Mouse (Mus musculus): ENCODE data around the gene Marveld1.

Marveld1 gene

GRCm38 (mm10) chr19:42141998-42142397 lies 5.2 kb upstream of the Marveld1 start:
- DNase-seq, result no peak

- no peak for DNase-seq
These were observed 4.4 kb upstream of the Marveld1 start for GRCm38 (mm10) chr19:42142757-42143156.

- DNase-seq, result no peak
These were observed 3.1 kb upstream of the Marveld1 start for GRCm38 (mm10) chr19:42144067-42144466.

- DNase-seq, result peak; percentile 90 to 96
These were observed 2.5 kb upstream of the Marveld1 start for GRCm38 (mm10) chr19:42144541-42145167.

GRCm38 (mm10) chr19:42145210-42145609 lies 2.0 kb upstream of the Marveld1 start:
- DNase-seq, result no peak

GRCm38 (mm10) chr19:42145731-42146130 lies 1.5 kb upstream of the Marveld1 start:
- DNase-seq, result no peak

- peak; percentile 26 to 54 for DNase-seq
These were observed 757 bp upstream of the Marveld1 start for GRCm38 (mm10) chr19:42146276-42147010.

- DNase-seq, result peak; percentile 62 to 75
These were observed 769 bp downstream of the Marveld1 start for GRCm38 (mm10) chr19:42147769-42148568.

GRCm38 (mm10) chr19:42148569-42148860 lies 1.3 kb downstream of the Marveld1 start:
- no peak for DNase-seq

GRCm38 (mm10) chr19:42151990-42152389 lies 4.8 kb downstream of the Marveld1 start:
- DNase-seq, result peak; percentile 90 to 93

- DNase-seq, result no peak
These were observed 10.5 kb downstream of the Marveld1 start for GRCm38 (mm10) chr19:42157493-42158237.

- no peak for DNase-seq
These were observed 11.2 kb downstream of the Marveld1 start for GRCm38 (mm10) chr19:42158246-42159017.

- no peak for DNase-seq
These were observed 16.6 kb downstream of the Marveld1 start, which contains the start of gene Zfyve27 for GRCm38 (mm10) chr19:42163764-42164163. TSS of gene Zfyve27 (plus strand) at chr19:42163951.

- no peak for DNase-seq
These were observed 17.0 kb downstream of the Marveld1 start for GRCm38 (mm10) chr19:42164188-42164587.

- DNase-seq, result peak; percentile 86 to 96
These were observed 18.9 kb downstream of the Marveld1 start for GRCm38 (mm10) chr19:42166130-42166529.

GRCm38 (mm10) chr19:42166766-42167165 lies 19.6 kb downstream of the Marveld1 start:
- peak in 1 of 2 experiments; percentile 13 for DNase-seq

- no peak for DNase-seq
These were observed 20.3 kb downstream of the Marveld1 start for GRCm38 (mm10) chr19:42167489-42167888.

- peak in 1 of 2 experiments; percentile 44 for DNase-seq
These were observed 22.2 kb downstream of the Marveld1 start for GRCm38 (mm10) chr19:42169322-42169975.

GRCm38 (mm10) chr19:42170025-42170969 lies 23.1 kb downstream of the Marveld1 start:
- peak; percentile 96 to 98 for DNase-seq

- no peak for DNase-seq
These were observed 29.6 kb downstream of the Marveld1 start for GRCm38 (mm10) chr19:42176841-42177240.
